Mouse (Mus musculus): Measurements from ENCODE around the gene Edem2.

DNA sequence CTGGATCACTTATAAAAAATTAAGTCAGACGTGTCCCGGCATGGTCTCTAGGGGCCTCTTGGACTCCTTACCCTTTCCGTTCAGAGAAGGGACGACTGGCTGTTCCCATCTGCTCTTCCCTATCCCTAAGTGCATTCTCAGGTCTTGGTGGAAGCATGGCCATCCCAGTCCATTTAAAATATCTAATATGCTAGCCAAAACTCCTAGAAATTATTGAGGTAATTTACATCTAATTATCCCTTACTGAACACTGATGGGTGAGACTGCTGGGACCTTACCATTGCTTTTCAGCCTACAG, 48.4 kb upstream of the Edem2 start:
- no peak for TF ChIP-seq POLR2A (IDR thresholded peaks at IDR 0.05; ENCODE audit: borderline replicate concordance, insufficient read depth, low read length)
- TF ChIP-seq CTCF (IDR thresholded peaks at IDR 0.05; ENCODE audit: borderline replicate concordance, insufficient read depth, low read depth, low read length) = no peak

Data from cerebellum, adult 2 months (tissue).